Mouse (Mus musculus) embryonic facial prominence, embryonic 12.5 days (tissue): ENCODE results near the gene Fam189a2. TPM values are rescaled to one million over a fixed set of nuclear protein-coding genes. Genes with fewer than 3 reads are reported as not detected.

Experiments used
- ATAC-seq: fragments of 200-750 bp; cut with Nextera tagmentation; 2 replicates; pipeline ENCODE4 v1.8.0; 2017; ENCODE audit not compliant: insufficient number of reproducible peaks, insufficient read depth, low FRiP score, low TSS enrichment
- H3K27ac ChIP-seq: fragments of 300-500 bp; sonication (generic); 2 replicates; pipeline ENCODE4 v1.5.1; 2016; ENCODE audit warnings: mild to moderate bottlenecking
- H3K27me3 ChIP-seq: fragments of 300-500 bp; sonication (generic); 2 replicates; pipeline ENCODE4 v1.6.1; 2016; ENCODE audit warnings: mild to moderate bottlenecking, moderate library complexity
- H3K36me3 ChIP-seq: fragments of 300-500 bp; sonication (generic); 2 replicates; pipeline ENCODE4 v1.6.1; 2016; ENCODE audit warnings: mild to moderate bottlenecking
- H3K4me1 ChIP-seq: fragments of 300-500 bp; sonication (generic); 2 replicates; pipeline ENCODE4 v1.6.1; 2016
- H3K4me2 ChIP-seq: fragments of 300-500 bp; sonication (generic); replicated peaks from 2 replicates; pipeline ENCODE4 v1.6.1; 2016; ENCODE audit warnings: mild to moderate bottlenecking, moderate library complexity
- H3K4me3 ChIP-seq: fragments of 300-500 bp; sonication (generic); 2 replicates; pipeline ENCODE4 v1.5.1; 2016; ENCODE audit warnings: mild to moderate bottlenecking
- H3K9ac ChIP-seq: fragments of 300-500 bp; sonication (generic); 2 replicates; pipeline ENCODE4 v1.6.1; 2016; ENCODE audit warnings: mild to moderate bottlenecking, moderate library complexity
- H3K9me3 ChIP-seq: fragments of 300-500 bp; sonication (generic); 2 replicates; pipeline ENCODE4 v1.6.1; 2016; ENCODE audit warnings: mild to moderate bottlenecking, moderate library complexity
- WGBS: fragments of 180-500 bp; shearing (Covaris S2); methylation state at CpG from one replicate; pipeline ENCODE4 v1.1.7; 2016; 5-methylcytosine and 5-hydroxymethylcytosine counted together
- polyA plus RNA-seq: library from polyadenylated mRNA; unstranded; fragments of >200 nt; fragmentation: Nextera tagmentation; extraction: Ambion mirVana; gene quantifications from 2 replicates; pipeline ENCODE4 v1.2.1, GENCODE M21; 2016

The Fam189a2 gene
- polyA plus RNA-seq, 1 experiment from 2014 or later, result 0.55 TPM

DNA sequence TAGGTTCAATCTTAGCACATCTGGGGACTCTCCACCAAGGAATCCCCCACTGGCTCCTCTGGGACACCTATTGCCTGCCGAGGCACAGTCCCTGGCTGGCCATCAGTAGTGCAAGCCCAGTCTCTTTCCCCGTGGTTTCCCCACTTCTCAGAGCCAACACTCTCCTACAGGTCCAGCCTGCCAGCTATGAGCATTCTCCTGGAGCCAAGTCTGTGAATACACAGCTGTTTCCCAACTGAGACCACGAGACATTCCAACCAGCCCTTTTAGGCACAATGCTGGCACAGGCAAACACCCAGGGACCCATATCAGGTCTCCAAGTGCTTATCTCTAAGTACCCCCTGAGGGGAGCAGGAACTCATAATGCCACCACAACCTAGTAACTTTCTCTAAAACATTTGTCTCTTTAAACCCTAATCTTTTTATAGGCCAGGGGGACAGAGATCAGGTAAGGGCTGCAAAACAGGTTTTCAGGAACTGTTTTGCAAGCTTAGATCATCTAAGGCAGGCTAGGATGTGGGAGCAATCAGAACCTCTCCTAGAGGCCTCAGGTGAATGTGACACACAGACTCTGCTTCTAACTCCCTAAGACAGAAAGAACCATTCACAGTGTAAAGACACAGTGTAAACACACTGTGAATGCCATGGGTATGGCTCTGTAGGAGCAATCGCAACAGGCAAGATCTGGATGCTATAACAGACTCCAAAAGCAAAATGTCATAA lies 23.0 kb downstream of the Fam189a2 start:
- ATAC-seq, result no peak
- no peak overlapping the region for H3K4me3 ChIP-seq
- no peak overlapping the region for H3K4me2 ChIP-seq
- H3K4me1 ChIP-seq, result no peaks in the 10 kb centered on the region
- no peak overlapping the region for H3K9ac ChIP-seq
- no peaks in the 10 kb centered on the region for H3K9me3 ChIP-seq
- 57% methylated on average over 4 of the region's 4 CpGs for WGBS
- no peaks in the 10 kb centered on the region for H3K36me3 ChIP-seq
- H3K27me3 ChIP-seq, result no peaks in the 10 kb centered on the region
- no peak overlapping the region for H3K27ac ChIP-seq

DNA sequence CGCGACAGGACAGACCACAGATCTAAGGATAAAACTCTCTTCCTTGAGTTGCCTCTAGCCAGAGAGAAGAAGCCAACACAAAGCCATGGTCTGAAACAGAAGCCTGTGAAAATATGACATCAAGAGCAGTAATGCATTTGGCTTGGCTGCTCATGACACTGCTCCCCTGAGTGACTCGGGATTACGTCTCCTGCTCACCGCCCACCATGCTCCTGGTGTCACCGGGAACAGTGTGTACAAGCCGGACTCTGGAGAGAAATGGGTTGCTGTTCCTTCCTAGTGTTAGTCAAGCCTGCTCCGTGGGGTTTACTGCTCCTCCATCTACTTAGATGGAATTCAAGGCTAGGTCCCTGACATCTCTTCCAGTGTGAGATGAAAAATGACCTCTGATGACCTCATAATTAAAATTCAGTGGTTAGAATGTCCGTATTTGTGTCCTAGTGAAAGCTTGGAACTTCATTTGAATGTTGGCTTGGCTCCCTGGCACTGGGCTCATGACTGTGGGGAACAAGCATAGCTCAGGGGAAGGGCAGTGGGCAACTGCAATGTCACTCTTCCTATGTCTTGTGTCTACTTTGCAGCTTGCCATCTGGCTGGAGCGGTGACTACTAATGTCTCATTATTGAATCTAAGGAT lies 23.7 kb downstream of the Fam189a2 start:
- Histone ChIP-seq H3K4me2 (no peak overlapping the region), H3K4me1 (no peaks in the 10 kb centered on the region), H3K9me3 (no peaks in the 10 kb centered on the region), H3K9ac (no peak overlapping the region), H3K27me3 (no peaks in the 10 kb centered on the region), H3K4me3 (no peak overlapping the region), H3K27ac (no peak overlapping the region), H3K36me3 (no peaks in the 10 kb centered on the region)
- 87% methylated on average over 10 of the region's 10 CpGs for WGBS
- no peak for ATAC-seq

DNA sequence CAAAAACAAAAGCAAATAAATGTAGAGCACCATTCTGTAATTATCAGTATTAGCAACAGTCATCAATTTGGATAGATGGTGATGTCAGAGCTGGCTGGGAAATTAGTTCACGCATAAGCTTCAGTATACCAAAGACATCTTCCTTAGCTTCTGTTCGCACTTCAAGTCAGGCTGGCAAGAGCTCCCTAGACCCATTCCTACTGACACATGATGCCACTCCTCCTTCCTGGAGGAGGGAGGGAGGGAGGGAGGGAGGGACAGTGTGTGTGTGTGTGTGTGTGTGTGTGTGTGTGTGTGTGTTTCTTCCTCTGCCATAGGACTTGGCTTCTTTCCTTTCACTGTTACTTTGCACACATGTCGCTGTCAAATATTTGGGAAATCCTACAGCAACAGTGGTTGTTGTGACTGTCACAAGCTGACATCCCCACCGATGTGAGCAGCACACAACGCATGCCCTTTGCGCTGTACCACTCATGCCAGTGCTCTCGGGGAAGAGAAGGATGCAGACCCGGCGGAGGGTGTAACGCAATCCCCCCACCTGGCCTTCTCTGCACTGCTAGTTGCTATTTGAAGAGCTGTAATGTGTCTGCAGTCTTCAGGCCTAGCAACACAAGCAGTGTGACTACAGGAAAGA lies 34.9 kb downstream of the Fam189a2 start:
- Histone ChIP-seq H3K36me3 (no peaks in the 10 kb centered on the region), H3K9ac (no peak overlapping the region), H3K4me2 (no peak overlapping the region), H3K27ac (no peak overlapping the region), H3K27me3 (no peaks in the 10 kb centered on the region), H3K4me1 (no peaks in the 10 kb centered on the region), H3K9me3 (no peaks in the 10 kb centered on the region), H3K4me3 (no peak overlapping the region)
- WGBS, result 73% methylated on average over 10 of the region's 10 CpGs
- ATAC-seq, result no peak

DNA sequence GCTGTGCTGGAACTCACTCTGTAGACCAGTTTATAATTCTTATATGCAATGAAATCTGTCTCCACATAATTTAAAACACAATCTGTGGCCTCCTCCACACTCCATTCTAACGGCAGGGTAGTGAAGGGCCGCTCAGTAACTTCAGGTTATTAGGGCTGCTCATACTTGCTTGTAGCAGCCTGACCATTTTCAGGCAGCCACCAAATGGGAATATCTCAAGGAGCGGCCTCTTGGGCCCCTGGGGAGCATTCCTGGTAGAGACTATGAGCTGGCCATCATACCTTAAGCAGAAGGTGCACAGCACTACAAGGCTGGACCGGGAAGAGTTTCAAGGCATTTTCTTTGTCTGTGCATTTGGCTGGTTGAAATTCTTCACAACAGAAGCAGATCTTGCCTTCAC lies 42.7 kb downstream of the Fam189a2 start:
- H3K4me3 ChIP-seq, result no peak overlapping the region
- H3K27ac ChIP-seq, result no peak overlapping the region
- 84% methylated on average over 4 of the region's 4 CpGs for WGBS
- H3K36me3 ChIP-seq, result no peaks in the 10 kb centered on the region
- no peak overlapping the region for H3K9ac ChIP-seq
- H3K27me3 ChIP-seq, result no peaks in the 10 kb centered on the region
- H3K4me1 ChIP-seq, result no peaks in the 10 kb centered on the region
- no peak overlapping the region for H3K4me2 ChIP-seq
- no peak for ATAC-seq
- H3K9me3 ChIP-seq, result no peaks in the 10 kb centered on the region

DNA sequence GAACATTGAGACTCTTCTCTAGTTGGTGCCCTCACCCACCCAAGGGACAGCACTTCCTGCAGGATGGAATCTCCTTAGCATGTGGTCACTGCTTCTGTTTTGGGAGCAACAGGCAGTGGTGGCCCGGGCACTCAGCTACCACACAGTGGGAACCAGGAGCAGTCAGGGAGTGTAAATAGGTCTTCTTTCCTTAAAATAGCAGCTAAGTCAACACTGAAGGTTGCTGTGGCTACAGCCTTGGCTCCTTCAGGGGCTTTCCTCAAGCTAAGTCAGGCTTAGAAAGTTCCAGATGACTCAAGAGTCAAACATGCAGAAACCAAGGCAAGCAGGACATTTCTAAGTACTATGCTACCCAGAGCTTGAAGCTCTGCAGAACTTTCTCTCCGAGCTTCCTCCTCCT lies 43.5 kb downstream of the Fam189a2 start:
- no peaks in the 10 kb centered on the region for H3K4me1 ChIP-seq
- no peak overlapping the region for H3K9ac ChIP-seq
- WGBS, result 64% methylated on average over 2 of the region's 2 CpGs
- H3K36me3 ChIP-seq, result no peaks in the 10 kb centered on the region
- no peak overlapping the region for H3K27ac ChIP-seq
- no peaks in the 10 kb centered on the region for H3K27me3 ChIP-seq
- no peaks in the 10 kb centered on the region for H3K9me3 ChIP-seq
- H3K4me3 ChIP-seq, result no peak overlapping the region
- no peak overlapping the region for H3K4me2 ChIP-seq
- ATAC-seq, result no peak

DNA sequence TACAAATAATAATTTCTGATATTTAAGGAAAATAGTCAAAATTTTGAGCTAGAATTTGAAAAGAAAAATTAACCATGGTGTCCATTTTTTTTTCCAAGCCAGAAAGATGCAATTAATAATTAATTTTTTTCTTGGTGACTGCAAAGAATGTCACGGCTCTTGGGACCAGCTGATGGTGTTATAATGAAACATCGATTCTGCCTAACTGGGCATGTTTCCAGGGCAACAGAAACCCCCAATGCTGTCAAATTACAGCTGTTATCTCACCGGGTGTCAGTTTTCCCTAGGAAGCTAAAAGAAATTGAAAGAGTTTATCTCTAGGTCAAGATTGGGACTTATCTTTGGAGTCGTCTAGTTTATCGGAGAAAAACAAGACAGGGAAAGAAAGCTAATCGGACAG lies 46.6 kb downstream of the Fam189a2 start:
- Histone ChIP-seq H3K36me3 (no peaks in the 10 kb centered on the region), H3K4me1 (no peaks in the 10 kb centered on the region), H3K4me3 (no peak overlapping the region), H3K27ac (no peak overlapping the region), H3K9ac (no peak overlapping the region), H3K4me2 (no peak overlapping the region), H3K27me3 (no peaks in the 10 kb centered on the region), H3K9me3 (no peaks in the 10 kb centered on the region)
- WGBS, result 75% methylated on average over 6 of the region's 6 CpGs
- ATAC-seq, result no peak

DNA sequence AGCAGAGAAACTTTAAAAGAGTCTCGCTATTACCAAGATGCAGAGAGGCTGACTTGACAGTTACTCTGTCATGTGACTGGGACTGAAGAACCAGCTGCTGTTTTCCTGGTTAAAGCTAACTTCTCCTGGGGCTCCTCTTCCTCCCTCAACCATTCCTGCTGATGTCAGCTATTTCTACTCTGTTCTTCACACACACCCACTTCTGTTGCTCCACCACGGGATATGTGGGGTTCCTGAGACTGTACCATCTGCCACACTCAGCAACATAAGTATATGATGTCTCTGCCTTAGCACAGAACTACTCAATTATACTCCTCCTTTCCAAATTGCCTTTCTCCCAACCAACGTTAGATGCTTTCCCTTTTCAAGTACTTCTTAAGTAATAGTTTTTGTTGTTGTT lies 50.2 kb downstream of the Fam189a2 start:
- Histone ChIP-seq H3K27me3 (no peaks in the 10 kb centered on the region), H3K9me3 (no peaks in the 10 kb centered on the region), H3K4me1 (0 out of 2 replicates have a peak, but pooled peaks cover 4% of the 10 kb centered on the region), H3K4me2 (no peak overlapping the region), H3K4me3 (no peak overlapping the region), H3K36me3 (no peaks in the 10 kb centered on the region), H3K27ac (no peak overlapping the region), H3K9ac (no peak overlapping the region)
- ATAC-seq, result no peak
- 73% methylated on average over 3 of the region's 3 CpGs for WGBS

DNA sequence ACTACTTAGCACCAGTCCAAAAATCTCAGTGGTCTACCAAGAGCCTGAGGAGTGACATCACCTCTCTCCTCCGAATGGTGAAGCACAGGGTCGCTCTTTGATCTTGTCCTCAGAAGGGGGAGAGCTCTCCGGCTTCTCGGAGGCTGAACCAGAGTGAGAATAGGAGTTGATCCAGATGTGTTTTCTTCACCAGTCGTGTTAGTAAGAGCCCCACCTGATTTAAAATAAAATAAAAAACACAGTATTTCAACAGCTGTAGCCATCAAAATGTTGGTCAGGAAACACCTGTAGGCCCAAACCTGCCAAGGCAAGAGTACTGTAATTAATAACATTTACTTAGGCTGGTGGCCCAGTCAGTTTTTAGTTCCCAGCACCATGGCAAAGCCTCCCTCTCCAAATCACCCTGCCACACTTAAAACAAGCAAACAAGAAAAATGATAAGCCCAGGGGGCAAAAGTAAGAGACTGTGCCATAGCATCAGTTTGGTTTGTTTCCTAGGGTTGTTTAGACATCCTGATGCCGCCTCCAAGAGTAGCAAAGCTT lies 52.8 kb downstream of the Fam189a2 start:
- H3K4me1 ChIP-seq, result 0 out of 2 replicates have a peak, but pooled peaks cover 5% of the 10 kb centered on the region
- no peak for ATAC-seq
- no peak overlapping the region for H3K27ac ChIP-seq
- no peaks in the 10 kb centered on the region for H3K27me3 ChIP-seq
- 56% methylated on average over 6 of the region's 6 CpGs for WGBS
- H3K4me3 ChIP-seq, result no peak overlapping the region
- H3K36me3 ChIP-seq, result no peaks in the 10 kb centered on the region
- H3K9me3 ChIP-seq, result no peaks in the 10 kb centered on the region
- no peak overlapping the region for H3K4me2 ChIP-seq
- no peak overlapping the region for H3K9ac ChIP-seq

DNA sequence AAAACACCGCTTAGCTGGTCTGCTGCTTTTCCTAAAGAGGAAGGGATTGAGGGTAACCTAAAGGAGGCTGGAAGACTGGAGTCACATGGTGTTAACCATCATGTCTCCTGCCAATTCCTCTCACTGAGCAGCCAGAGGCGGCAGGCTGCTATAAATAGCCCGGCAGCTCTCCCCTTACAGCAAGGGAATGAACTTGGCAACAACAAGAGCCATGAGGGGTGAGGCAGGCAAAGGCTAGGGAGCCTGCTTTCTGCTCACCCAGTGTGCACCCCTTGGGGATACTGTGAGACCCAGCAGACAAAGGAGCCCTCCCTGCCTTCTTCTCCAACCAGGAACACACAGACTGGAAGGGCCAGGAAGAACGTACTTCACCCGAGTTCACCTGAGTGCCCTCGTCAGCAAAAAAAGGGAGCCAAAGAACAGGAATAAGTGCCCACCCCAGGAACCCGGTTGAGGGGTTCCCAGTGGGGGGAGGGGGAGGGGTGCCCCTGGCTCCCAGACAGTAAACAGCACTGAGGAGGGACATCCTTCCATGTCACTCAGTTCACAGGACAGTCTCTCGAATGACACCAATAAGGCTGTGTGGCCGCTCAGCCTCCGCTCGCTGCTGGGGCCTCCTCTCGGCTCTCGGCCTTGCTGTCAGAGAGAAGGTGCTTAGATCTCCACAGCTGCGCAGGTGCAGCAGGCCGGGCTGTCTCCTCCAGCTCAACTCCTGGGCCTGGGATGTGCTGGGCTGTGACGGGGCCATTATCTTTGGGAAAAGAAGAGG lies 57.8 kb downstream of the Fam189a2 start:
- Histone ChIP-seq H3K4me1 (0 out of 2 replicates have a peak, but pooled peaks cover 5% of the 10 kb centered on the region), H3K4me2 (no peak overlapping the region), H3K9me3 (no peaks in the 10 kb centered on the region), H3K9ac (no peak overlapping the region), H3K27ac (no peak overlapping the region), H3K4me3 (no peak overlapping the region), H3K36me3 (no peaks in the 10 kb centered on the region), H3K27me3 (no peaks in the 10 kb centered on the region)
- WGBS, result 62% methylated on average over 16 of the region's 16 CpGs
- ATAC-seq, result 0 out of 2 replicates have a peak, but pooled peaks have one; percentile 35

DNA sequence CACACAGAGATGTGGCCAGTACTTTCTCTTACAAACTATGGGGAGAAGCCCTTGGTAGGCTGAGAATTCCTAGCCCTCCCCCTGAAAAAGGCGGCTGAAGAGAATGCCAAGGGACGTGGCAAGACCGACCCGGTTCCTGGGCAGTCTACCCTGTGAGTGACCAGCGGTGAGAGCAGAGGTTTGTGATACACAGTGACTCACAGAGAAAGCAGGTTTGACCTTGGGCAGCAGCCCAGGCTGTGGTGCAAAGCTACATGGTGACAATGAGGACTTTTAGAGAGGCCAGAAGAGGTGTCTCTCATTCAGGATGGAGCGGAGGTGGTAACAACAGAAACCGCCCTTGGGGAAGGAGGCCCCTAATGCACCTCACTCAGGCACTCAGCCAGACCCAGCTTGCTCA lies 59.4 kb downstream of the Fam189a2 start:
- Histone ChIP-seq H3K4me1 (0 out of 2 replicates have a peak, but pooled peaks cover 5% of the 10 kb centered on the region), H3K4me3 (no peak overlapping the region), H3K27ac (no peak overlapping the region), H3K9me3 (no peaks in the 10 kb centered on the region), H3K27me3 (no peaks in the 10 kb centered on the region), H3K36me3 (no peaks in the 10 kb centered on the region), H3K4me2 (no peak overlapping the region), H3K9ac (no peak overlapping the region)
- ATAC-seq, result peak; percentile 14; the same call in 1 of the 2 replicates
- 94% methylated on average over 7 of the region's 7 CpGs for WGBS

DNA sequence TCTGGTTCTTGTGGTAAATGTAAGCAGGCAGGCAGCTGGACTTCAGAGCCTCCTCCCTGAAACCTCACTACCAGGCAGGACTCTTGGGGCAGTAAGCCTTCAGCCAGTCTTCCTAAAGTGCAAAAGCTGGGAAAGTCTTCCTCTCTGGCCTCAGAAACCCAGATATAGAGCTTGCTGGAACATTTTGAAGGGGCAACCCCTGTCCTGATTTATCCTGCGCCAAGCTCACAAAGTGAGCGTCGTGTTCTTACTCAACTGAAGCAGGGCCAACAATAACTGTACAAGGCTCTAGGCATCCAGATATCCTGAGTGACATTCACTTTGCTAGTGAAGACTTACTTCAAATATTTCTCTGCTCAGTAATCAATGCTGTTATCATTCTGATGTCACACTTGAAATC lies 60.4 kb downstream of the Fam189a2 start:
- no peak overlapping the region for H3K4me2 ChIP-seq
- ATAC-seq, result no peak
- no peaks in the 10 kb centered on the region for H3K27me3 ChIP-seq
- 0 out of 2 replicates have a peak, but pooled peaks cover 5% of the 10 kb centered on the region for H3K4me1 ChIP-seq
- no peaks in the 10 kb centered on the region for H3K36me3 ChIP-seq
- H3K27ac ChIP-seq, result no peak overlapping the region
- no peak overlapping the region for H3K9ac ChIP-seq
- H3K9me3 ChIP-seq, result no peaks in the 10 kb centered on the region
- WGBS, result 95% methylated on average over 3 of the region's 3 CpGs
- H3K4me3 ChIP-seq, result no peak overlapping the region
